Mouse (Mus musculus) cerebellum, postnatal 10 days (tissue): Measurements from ENCODE around the gene Ccdc187.
A peak's percentile ranks its signal among the peaks of the same experiment; 100 is the strongest.

ENCODE experiments used
- DNase-seq, 2 experiments: peaks; one replicate each; pipeline ENCODE4 v3.0.0; 2021; ENCODE audit warnings: mixed read lengths in 2 of 2

Gene Ccdc187

DNA sequence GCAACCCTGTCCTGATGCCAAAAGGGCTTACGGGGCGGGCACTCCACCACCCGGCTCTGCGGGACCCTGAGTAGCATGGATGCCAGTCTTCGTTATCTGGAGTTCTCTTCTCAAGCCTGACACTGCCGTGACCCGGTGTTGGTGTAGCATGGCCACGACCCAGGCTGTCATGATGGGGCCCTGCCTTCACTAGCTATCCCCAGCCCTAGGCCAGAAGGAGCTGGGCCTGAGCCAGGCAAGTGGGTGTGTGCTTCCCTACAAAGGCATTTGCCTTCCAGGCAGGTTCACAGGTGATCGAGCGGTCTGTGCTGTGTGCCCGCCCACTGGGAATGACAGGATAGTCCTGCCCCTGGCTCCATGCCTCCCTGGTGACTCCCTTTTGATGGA lies 21.6 kb upstream of the Ccdc187 start:
- DNase-seq: peak; percentile 88 to 89

DNA sequence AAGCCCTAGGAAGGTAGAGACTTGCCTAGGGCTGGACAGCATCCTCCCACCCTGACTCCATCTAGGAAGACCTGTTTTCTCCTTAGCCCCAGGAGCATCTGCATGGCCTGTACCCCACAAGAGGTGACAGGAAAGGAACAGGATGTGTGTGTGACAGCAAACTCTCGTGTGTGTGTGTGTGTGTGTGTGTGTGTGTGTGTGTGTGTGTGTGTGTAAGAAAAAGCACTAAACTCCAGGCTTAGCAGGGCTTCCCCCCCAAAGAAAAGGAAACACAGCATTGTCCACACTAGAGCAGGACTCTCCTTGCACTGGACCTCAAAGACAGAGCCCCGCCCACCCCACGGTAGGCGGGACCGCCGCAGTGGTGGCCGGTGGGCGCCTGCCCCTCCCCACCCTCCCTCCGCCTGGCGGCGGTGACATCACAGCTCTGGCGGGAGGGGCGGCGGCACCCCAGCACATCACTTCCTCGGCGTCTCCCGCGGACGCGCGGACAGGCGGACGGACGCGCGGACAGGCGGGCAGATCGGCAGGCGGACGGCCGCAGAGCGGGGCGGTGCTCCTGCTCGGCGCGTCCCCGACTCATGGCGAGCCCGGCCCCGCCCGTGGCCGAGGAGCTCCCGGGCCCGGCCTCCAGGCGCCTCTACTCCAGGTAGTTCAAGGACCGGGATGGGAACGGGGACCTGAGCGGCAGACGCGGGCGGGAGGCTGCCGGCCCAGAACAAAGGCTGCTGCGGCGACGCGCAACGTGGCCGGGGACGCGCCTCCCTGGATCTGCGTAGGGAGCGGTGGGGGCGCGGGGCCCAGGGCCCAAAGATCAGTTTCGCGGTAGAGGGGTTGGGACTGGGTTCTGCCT lies 20.9 kb upstream of the Ccdc187 start, which contains the start of gene Gpsm1:
Gene Gpsm1, plus strand, starts transcription at position 444 of the 853 bp plus-strand sequence.
- peak; percentile 93 to 96 for DNase-seq

DNA sequence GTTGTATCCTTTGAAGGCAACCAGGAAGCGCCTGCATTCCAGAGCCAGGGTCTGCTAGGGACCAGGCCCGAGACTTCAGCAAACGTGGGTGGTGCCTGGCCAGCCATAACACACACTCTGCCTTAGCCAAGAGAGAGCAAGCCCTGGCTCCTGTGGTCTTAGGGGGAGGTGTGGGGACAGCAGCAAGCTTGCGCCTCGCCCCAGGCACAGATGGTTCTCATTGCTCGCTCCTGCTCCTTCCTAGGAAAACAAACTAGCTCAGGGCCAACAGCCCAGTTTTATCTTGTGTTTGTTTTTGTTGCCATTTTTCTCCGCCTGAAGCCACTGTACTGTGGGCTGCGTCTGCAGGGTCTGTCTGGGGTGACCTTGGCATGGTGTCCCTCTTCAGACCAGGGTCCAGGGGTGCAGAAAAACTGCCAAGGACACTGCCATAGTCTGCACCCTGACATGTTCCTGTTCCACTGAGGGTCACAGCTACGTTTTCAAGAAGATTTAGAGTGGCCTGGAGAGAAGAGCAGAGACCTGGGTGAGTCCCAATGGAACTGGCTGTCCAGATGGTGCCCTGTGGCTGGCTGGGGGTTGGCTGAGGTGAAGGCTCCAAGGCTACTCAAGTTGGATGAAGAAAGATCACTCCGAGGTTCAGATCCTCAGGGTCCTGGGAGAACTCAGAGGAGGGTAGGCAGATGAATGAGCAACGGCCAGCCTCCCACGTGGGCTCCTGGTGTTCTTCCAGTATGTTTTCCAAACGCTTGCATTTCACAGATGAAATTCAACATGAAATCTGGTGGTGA lies 20.1 kb upstream of the Ccdc187 start:
- DNase-seq: peak; percentile 88 to 95

DNA sequence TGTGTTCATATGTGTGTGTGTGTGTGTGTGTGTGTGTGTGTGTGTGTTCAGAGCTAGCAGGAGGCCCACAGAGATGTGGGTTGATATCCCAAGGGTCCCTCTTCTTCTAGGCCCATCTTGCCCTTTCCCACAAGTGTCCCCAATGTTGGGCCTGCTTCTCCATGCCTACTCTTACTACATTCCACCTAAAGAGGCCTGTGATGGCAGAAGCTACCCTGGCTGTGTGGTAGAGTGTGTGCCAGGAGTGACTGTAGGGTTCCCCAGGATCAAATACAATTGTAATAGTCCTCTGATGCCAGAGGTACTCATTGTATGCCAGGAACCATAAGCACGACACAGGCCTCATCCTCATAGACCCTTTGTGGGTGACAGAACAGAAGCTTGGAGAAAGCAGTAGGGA lies 19.0 kb upstream of the Ccdc187 start:
- peak in 1 of 2 experiments; percentile 15 for DNase-seq

DNA sequence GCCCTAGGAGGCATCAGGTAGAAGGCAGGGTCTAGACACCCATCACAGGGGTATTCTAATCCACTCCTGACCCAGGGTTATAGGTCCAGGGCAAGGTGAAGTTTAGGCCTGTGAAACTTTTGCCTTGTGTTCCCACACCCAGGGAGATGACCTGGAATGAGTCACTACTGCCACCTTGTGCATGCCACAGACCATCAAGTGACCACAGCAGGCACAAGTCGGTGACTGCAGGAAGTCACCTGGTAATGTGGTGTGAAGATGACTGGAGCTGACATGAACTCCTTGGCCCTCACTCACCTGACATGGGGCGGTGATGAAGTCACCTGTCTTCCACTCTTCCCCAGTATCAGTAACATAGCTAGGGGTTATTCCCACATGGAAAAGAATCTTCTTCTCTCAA lies 18.5 kb upstream of the Ccdc187 start:
- peak; percentile 54 to 64 for DNase-seq

DNA sequence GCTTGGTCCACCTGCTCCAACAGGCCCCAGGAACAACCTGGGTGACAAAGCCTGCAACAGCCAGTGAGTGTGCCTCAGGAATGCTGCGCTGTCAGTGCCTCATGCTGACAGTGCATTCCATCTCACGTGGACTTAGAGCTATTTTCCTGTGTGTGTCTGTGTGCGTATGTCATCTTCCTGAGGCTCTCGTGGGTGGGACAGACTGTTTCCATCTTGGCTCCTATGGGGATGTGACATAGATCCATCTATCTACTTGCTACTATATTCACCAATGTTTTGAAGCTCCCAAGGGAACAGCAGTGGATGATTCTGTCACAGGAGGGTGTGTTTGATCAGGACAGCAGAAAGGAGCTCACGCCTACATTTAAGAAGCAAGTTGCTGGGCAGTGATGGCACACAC lies 17.6 kb upstream of the Ccdc187 start:
- DNase-seq: no peak

DNA sequence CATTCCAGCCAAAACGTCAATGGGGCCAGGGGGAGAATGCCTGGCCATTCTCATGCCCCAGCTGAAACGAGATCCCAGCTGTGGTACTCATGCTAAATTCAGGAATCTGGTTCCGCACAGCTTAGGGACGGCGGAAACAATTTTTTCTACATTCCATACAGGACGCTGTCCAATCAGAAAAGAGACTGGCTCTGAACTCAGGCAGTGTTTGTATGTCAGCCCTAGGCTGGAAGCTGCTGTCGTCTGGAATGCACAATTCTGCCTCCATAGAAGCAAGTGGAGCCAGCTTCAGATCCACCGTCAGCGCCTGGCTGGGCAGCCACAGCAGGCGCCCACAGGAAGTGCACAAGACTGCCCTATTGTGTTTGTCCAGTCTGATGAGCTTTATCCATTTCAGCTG lies 15.4 kb upstream of the Ccdc187 start:
- DNase-seq: peak; percentile 32 to 38

DNA sequence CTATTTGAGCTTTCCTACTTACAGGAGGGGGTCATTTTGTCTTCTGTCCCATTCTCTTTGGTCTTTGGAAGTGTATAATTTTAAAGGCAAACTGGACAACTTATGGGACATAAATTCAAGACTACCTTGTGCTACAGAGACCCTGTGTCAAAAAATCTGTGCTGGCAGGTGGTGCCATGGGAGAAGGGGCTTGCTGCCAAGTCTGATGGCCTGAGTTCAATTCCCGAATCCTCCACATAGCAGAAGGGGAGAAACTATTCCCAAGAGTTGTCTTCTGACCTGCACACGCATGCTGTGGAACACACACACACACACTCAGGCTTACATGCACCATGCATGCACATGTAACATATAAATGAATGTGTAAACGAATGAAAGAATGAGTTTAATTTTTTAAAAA lies 12.3 kb upstream of the Ccdc187 start:
- DNase-seq: peak; percentile 55 to 60

DNA sequence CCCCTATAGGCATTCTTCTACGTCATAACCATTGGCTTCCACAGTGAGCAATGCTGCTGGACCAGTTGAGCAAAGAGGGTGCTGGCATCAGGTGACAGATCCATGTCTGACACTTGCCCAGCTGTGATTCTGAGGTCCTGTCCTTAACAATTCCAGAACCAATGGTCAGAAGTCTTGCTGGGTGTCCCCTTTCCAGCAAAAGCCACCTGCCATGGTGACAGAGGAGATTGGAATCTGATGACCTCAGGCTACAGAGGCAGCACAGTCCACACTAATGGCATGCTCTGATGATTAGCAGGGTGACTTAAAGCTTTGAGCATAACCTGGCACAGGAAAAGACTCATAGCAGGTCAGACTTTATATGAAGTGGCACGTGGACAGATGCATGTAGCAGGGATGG lies 11.2 kb upstream of the Ccdc187 start:
- DNase-seq: no peak

DNA sequence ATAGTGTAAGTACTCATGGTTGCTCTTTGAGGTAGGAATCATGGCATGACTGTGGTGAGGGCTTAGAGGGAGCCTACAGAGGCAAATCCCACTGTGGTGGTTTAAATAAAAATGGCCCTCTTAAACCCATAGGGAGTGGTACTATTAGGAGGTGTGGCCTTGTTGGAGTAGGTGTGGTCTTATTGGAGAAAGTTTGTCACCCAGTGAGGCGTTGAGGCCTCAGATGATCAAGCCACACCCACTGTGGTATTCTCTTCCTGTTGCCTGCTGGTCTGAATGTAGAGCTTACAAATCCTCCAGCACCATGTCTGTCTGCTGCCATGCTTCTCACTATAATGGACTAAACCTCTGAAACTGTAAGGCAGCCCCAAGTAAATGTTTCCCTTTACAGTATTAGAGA lies 10.4 kb upstream of the Ccdc187 start:
- DNase-seq: no peak

DNA sequence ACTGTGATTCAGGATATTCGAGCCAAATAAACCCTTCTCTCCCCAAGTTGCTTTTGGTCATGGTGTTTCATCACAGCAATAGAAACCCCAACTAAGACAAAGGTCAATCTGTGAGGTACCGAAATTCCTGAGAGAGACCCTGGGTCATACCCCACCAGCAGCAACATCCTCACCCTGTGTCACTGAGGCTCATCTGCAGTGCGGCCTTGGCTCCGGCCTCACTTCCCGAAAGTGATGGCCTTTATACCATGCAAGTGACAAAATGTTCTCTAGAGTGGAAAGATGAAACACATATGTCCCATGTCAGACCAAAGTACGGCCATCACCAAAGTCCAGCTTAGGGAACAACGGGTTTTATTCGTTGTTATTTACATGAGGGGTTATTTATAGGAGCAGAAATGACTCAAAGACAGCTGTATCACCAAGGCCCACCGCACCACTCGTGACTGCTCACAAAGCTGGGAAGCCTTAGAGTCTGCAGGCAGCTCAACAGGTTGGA lies 7.7 kb upstream of the Ccdc187 start:
- no peak for DNase-seq

DNA sequence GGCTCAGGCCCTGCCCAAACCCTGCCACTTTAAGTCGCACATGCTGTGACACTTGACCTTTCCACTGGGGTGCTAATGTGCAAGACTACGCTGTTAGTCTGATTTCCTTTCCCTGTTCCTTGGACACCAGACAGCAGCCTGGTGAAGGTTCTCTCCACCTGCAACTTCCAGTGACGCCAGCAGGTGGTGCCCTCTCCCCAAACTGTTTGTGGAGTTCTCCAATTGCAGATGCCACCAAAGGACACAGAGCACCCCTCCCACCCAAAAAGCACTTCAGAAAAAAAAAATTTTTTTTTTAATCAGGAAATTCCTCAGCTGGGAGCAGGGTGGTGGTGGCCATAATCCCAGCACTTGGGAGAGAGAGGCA lies 6.4 kb upstream of the Ccdc187 start:
- peak; percentile 95 to 97 for DNase-seq

DNA sequence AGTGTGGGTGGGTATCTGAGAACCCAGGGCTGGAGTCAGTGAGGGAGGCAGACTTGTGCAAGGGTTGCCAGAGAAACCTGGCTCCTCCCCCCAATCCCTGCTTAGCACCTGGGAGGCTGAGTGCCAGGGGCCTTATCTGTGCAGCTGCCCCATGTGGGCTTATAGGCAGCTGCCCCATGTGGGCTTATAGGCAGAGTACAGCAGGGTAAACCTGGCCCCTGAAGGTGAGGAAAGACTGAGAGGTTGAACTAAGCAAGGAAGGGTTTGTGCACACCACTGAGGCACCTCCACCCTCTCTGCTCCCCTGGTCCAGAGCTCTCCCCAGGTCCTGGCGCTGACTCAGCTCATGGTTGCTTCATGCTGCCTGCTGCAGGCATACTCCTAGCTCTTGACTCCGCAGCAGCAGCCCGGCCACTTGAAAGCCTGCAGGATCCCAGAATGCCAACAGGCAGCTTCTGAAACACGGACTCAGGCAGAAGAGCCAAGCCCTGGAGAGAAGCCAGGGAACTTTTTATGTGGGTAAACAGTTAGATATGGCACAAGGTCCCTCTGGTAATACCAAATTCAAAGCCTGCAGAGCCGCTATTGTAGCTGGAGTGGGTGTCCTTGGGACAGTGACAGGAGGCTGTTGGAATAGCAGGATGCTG lies 5.9 kb upstream of the Ccdc187 start:
- peak; percentile 69 to 70 for DNase-seq

DNA sequence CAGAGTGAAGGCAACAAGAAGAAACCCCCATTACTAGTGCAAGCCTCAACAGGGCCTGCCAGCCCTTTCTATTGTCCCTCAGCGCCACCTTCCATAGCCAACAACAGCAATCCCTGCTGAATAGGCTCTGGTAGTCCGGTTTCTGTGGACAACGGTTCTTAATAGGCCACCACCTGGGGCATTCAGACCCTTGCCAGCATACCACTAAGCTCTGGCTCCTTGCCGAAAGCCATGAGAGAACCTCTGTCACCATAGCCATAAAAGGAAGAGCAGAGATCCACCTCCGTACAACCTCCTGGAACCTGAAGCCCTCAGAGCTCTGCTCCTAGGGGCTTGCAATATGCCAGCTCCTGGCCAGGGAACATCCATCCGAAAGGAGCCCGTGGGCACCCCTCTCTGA lies 5.0 kb upstream of the Ccdc187 start:
- peak; percentile 83 to 84 for DNase-seq

DNA sequence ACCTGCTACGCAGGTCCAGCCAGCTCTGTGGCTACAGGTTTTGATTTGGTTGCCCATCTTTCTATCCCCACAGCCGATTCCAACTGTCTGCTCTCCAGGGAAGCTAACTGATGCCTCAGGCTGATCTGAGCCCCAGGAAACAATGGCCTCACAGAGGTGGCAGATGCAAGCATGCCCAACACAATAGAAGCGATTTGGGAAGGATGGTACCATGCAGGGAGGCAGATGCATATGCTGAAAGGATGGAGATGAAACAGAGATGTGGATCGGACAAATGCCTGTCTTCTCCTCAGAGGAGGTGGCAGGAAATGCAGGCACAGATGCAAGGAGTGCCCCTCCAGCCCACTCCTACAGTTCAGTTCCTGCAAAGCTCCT lies 4.5 kb upstream of the Ccdc187 start:
- DNase-seq: peak in 1 of 2 experiments; percentile 64

DNA sequence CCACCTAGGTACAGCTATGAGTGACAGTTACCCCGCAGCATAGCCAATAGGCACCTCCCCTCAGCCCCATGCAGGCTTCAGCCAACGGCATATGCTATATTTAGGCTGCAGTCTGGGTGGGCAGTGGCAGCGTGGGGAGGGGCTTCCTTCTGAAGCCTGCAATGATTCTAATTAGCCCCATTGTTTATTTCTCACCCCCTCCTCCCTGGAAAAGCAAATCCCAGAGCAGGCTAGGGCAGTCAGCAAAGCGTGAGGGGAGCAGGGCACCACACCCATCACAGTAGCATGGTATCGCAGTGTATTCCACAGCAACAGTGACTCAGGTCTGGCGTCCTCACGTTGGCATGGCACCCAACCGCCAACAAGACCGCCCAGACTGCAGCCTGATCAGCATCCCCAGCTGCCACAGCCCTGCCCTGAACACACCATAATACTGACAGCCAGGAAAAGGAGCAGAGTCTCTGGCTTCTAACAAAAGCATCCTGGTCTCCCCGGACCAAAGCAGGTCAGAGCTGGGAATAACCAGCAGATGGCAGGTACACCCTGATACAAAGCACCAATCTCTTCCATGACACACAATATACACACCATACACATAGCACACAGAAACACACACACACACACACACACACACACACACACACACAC lies 4.0 kb upstream of the Ccdc187 start:
- peak; percentile 76 to 80 for DNase-seq

DNA sequence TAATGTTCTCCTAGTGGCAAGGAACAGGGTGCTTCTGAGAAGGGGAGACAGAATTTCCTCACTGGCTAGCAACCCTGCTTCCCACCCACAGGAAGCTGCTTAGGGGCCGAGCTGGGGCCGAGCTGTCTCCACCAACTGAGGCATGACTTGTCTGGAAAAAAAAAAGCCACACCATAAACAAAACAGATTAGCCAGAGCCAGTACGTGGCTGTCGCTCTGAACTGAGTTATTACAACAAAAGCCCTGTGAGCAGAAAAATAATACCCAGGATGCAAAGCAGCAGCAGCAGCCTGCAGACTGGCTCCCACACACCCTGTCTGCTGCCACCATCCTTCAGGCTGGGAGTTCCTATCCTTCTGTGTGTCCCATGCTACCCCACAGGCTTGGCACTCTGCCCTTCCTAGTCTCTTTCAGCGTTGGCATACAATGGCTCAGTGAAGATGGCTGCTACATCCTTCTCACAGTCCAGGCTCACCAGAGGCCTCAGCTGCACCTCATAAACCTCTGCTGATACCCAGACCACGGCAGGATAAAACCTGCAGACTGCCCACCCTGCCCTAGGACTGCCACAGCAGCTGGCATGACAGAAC lies 2.3 kb upstream of the Ccdc187 start:
- DNase-seq: peak; percentile 80 to 81

DNA sequence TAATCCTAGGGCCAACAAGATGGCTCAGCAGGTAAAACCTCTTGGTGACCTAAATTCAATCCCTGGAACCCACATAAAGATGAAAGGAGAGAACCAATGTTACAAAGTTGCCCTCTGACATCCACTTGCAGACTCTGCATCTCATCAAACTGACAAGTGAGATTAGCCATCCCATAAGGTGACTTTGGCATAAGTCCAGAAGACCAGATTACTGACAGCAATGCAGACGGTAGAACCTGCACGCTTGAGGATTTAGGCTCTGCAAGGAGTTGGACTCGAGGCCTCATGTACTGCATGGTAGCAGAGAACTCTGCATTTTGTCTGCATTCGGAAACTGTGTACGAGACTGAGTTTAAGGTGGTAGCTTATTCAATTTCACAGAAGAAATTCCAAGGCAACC lies 4.2 kb downstream of the Ccdc187 start:
- peak; percentile 62 to 81 for DNase-seq

DNA sequence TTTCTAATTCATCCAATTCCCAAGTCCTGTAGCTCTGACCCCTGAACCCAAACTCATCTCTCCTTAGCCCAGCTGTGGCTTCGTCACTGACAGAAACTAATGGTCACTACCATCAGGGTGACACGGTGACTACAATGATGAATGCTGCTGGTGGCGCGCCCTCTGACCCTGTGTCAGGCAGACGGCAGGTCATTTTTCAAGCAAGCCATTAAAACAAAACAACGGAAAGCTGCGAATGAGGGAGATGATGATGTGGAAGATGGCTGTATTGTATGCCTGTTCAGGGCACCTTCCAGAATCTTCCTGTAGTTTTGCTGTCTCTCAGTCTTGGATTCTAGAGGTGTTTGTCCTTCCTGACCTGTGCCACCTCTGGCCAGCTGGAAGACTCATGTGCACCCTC lies 8.0 kb downstream of the Ccdc187 start:
- DNase-seq: no peak

DNA sequence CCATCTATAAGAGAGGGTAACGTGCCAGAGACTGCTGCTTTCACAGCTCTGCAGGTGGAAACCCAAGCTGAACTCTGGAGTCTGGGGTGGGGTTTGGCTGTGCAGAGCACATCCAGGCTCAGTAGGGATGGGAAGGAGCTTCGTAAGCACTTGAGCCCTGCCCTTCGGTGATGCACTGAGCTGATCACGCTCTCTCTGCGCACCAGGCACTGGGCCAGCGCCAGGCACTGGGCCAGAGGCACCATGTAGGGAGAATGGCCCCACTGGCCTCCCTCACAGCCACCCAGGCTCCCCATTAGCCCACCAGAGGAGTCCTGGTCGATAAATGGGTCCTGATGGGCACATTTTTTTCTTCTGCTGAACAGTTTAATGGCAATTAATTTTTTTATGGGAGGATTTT lies 8.6 kb downstream of the Ccdc187 start:
- DNase-seq: peak; percentile 87 to 89

DNA sequence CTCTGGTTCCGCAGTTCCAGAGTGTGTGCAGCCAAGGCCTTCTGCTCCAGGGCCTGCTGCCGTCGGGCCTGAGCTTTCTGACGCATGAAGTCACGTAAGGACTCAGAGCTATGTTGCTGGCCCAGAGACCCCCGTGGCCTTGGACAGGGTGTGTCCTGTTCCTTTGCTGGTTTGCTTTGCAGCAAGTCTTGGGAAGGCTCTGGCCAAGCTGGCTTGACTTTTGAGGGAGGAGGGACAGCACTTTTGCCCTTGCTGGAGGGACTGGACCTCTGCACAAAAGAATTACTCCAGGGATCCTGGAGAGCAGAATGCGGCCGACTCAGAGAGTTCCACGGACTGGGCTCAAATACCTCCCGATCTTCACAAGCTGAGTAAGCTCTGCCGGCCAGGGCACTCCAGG lies 13.8 kb downstream of the Ccdc187 start:
- no peak for DNase-seq

DNA sequence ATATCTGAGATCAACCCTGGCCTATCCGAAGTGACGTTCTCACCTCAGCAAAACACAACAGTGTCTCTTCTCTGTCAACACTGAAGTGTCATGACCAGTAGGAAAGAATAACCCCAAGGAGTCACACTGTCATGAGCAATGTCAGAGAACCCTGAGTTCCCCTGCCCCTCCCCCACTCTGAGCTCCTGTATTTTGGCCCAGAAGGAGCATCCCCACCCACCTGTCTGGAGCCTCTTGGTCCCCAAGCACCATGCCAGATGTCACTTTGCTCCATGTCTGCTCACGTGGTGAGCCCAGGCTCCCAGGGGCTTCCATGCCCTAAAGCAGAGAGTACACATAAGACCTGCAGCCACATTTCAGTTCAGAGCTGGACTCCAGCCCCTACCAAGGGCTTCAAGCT lies 14.6 kb downstream of the Ccdc187 start:
- peak; percentile 51 to 56 for DNase-seq
